Mouse (Mus musculus): ENCODE results near the gene Inka2. TPM values are rescaled to one million over a fixed set of nuclear protein-coding genes. Genes with fewer than 3 reads are reported as not detected.
A peak's percentile ranks its signal among the peaks of the same experiment; 100 is the strongest.

Inka2 gene
- total and polyA plus RNA-seq, 3 experiments: 0.39 to 0.61 TPM; not detected in 1

DNA sequence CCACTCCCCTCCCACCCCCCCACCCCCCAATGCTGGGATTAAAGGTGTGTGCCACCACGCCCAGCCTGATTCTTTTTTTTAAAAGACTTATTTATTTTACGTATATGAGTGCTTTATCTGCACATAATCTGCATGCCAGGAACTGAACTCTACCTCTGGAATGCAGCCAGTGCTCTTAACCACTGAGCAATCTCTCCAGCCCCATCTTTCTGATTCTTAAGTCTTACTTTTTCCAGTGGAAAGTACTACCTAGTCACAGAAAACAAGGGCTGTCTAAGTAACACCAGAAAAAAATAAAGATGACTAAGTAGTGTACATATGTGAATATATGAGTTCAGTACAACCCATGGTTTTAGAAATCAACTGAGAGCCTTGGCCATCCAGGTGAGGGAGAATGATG lies 42.1 kb downstream of the Inka2 start:
- peak; percentile 65 for DNase-seq (ENCODE audit: low read depth, low spot score)
- Histone ChIP-seq H3K79me2 (ENCODE audit: control insufficient read depth, insufficient read depth, low read length, poor library complexity) (peaks cover 2% of the 10 kb centered on the region; the same call in 1 of the 2 replicates), H3K27me3 (ENCODE audit: control insufficient read depth in 1 of 2, insufficient read depth in 2 of 2, low read length in 2 of 2) (no peaks in the 10 kb centered on the region), H3K27ac (ENCODE audit: control insufficient read depth, low read depth, low read length) (no peak overlapping the region), H3K36me3 (ENCODE audit: control insufficient read depth in 1 of 2, insufficient read depth in 2 of 2, low read length in 2 of 2) (peaks cover 14 to 28% of the 10 kb centered on the region in 2 experiments), H3K9me3 (replicated peaks; ENCODE audit: insufficient read depth, low read length) (no peaks in the 10 kb centered on the region), H3K4me1 (ENCODE audit: control insufficient read depth in 1 of 2, insufficient read depth in 2 of 2, low read length in 2 of 2) (peaks cover 6 to 19% of the 10 kb centered on the region in 2 experiments), H3K9ac (ENCODE audit: control insufficient read depth, low read depth, low read length, poor library complexity, severe bottlenecking) (no peak overlapping the region), H3K4me3 (ENCODE audit: control insufficient read depth in 1 of 2, insufficient read depth in 1 of 2, low read depth in 2 of 2, low read length in 2 of 2) (no peak overlapping the region)
- TF ChIP-seq ZNF384 (IDR thresholded peaks at IDR 0.05; ENCODE audit: low read depth, low read length) (peak; percentile 74), ZKSCAN1 (IDR thresholded peaks at IDR 0.05; ENCODE audit: low read depth, low read length) (no peak), ETS1 (IDR thresholded peaks at IDR 0.05; ENCODE audit: low read depth, low read length) (peak; percentile 39; the same call in 1 of the 2 replicates), ZC3H11A (IDR thresholded peaks at IDR 0.05; ENCODE audit: low read depth, low read length) (no peak), SIN3A (IDR thresholded peaks at IDR 0.05; ENCODE audit: low read length) (no peak), SMC3 (IDR thresholded peaks at IDR 0.05; ENCODE audit: low read depth, low read length) (no peak), POLR2AphosphoS5 (IDR thresholded peaks at IDR 0.05; ENCODE audit: borderline replicate concordance, low read depth, low read length) (no peak), MXI1 (IDR thresholded peaks at IDR 0.05; ENCODE audit: low read depth, low read length) (no peak), MAFK (IDR thresholded peaks at IDR 0.05; ENCODE audit: borderline replicate concordance, low read depth, low read length) (no peak), POLR2A (IDR thresholded peaks at IDR 0.05; ENCODE audit: control insufficient read depth in 1 of 2, insufficient read depth in 1 of 2, low read depth in 1 of 2, low read length in 2 of 2, poor library complexity in 1 of 2) (no peak), TBP (IDR thresholded peaks at IDR 0.05; ENCODE audit: low read depth, low read length) (no peak), RAD21 (IDR thresholded peaks at IDR 0.05; ENCODE audit: low read depth, low read length) (no peak), CHD1 (IDR thresholded peaks at IDR 0.05; ENCODE audit: low read depth, low read length) (no peak), MYB (IDR thresholded peaks at IDR 0.05; ENCODE audit: low read depth, low read length) (no peak), MAX (IDR thresholded peaks at IDR 0.05; ENCODE audit: low read length) (no peak), USF1 (IDR thresholded peaks at IDR 0.05; ENCODE audit: low read depth, low read length) (no peak), JUND (IDR thresholded peaks at IDR 0.05; ENCODE audit: low read depth, low read length) (no peak), TAL1 (IDR thresholded peaks at IDR 0.05; ENCODE audit: low read length) (no peak), KAT2A (conservative IDR thresholded peaks at IDR 0.05; ENCODE audit: low read depth, low read length) (no peak), GATA1 (IDR thresholded peaks at IDR 0.05; ENCODE audit: low read depth, low read length) (peak; percentile 53; the same call in 1 of the 2 replicates), MYC (IDR thresholded peaks at IDR 0.05; ENCODE audit: low read depth, low read length) (no peak), ELF1 (IDR thresholded peaks at IDR 0.05; ENCODE audit: low read depth, low read length) (no peak), NRF1 (IDR thresholded peaks at IDR 0.05; ENCODE audit: insufficient read depth, low read depth, low read length, poor library complexity, severe bottlenecking) (no peak), EP300 (IDR thresholded peaks at IDR 0.05; ENCODE audit: low read depth in 1 of 2, low read length in 2 of 2) (peak; percentile 49 to 58), HCFC1 (IDR thresholded peaks at IDR 0.05; ENCODE audit: low read depth, low read length) (no peak), CTCF (IDR thresholded peaks at IDR 0.05 in 2 of 3, conservative IDR thresholded peaks at IDR 0.05 in 1 of 3; ENCODE audit: control insufficient read depth in 1 of 3, insufficient read depth in 1 of 3, low read depth in 2 of 3, low read length in 3 of 3, poor library complexity in 1 of 3, severe bottlenecking in 1 of 3) (no peak), POLR2AphosphoS2 (IDR thresholded peaks at IDR 0.05; ENCODE audit: low read length) (no peak), ZMIZ1 (IDR thresholded peaks at IDR 0.05; ENCODE audit: low read depth, low read length) (no peak), GABPA (IDR thresholded peaks at IDR 0.05; ENCODE audit: low read depth, low read length) (no peak), CHD2 (IDR thresholded peaks at IDR 0.05; ENCODE audit: low read length) (no peak), UBTF (IDR thresholded peaks at IDR 0.05; ENCODE audit: borderline replicate concordance, insufficient read depth, low read depth, low read length) (no peak), RCOR1 (IDR thresholded peaks at IDR 0.05; ENCODE audit: low read depth, low read length) (peak; percentile 72), MAZ (IDR thresholded peaks at IDR 0.05; ENCODE audit: low read depth, low read length) (no peak), NELFE (IDR thresholded peaks at IDR 0.05; ENCODE audit: low read depth, low read length) (no peak), MEF2A (IDR thresholded peaks at IDR 0.05; ENCODE audit: extremely low read depth, insufficient replicate concordance, low read depth, low read length, poor library complexity, severe bottlenecking) (no peak), E2F4 (IDR thresholded peaks at IDR 0.05; ENCODE audit: borderline replicate concordance, low read depth, low read length) (no peak), BHLHE40 (IDR thresholded peaks at IDR 0.05; ENCODE audit: borderline replicate concordance, low read depth, low read length) (no peak), USF2 (IDR thresholded peaks at IDR 0.05; ENCODE audit: borderline replicate concordance in 1 of 2, insufficient read depth in 1 of 2, low read depth in 1 of 2, low read length in 2 of 2) (no peak)

Data from MEL (cell line).